Mouse (Mus musculus) myocyte (in vitro differentiated cells): ENCODE results near the gene Rapgef3.

Experiments
- CEBPB ChIP-seq: IDR thresholded peaks from 2 replicates; pipeline ENCODE4 v1.6.1; 2011; ENCODE audit warnings: mild to moderate bottlenecking, moderate library complexity; ENCODE audit not compliant: poor library complexity, insufficient read depth, severe bottlenecking
- E2F4 ChIP-seq: IDR thresholded peaks from one replicate; pipeline ENCODE4 v1.6.1; 2011; ENCODE audit warnings: mild to moderate bottlenecking, control low read depth, moderate library complexity; ENCODE audit not compliant: insufficient read depth
- MAX ChIP-seq: IDR thresholded peaks from one replicate; pipeline ENCODE4 v1.6.1; 2011; ENCODE audit warnings: low read depth, mild to moderate bottlenecking, control low read depth
- MYOD1 ChIP-seq, 3 experiments: IDR thresholded peaks; one replicate each; pipeline ENCODE4 v1.6.1; 2011; ENCODE audit warnings: control low read depth in 2 of 3, low read depth in 2 of 3, mild to moderate bottlenecking in 2 of 3, moderate library complexity in 1 of 3; ENCODE audit not compliant: insufficient read length in 2 of 3, control insufficient read depth in 1 of 3
- MYOG ChIP-seq, 3 experiments: IDR thresholded peaks; one replicate each; pipeline ENCODE4 v1.6.1; 2011; ENCODE audit warnings: control low read depth in 2 of 3, low read depth in 2 of 3, mild to moderate bottlenecking in 2 of 3; ENCODE audit not compliant: insufficient read length in 2 of 3, control insufficient read depth in 1 of 3, insufficient read depth in 1 of 3
- POLR2A ChIP-seq: IDR thresholded peaks from one replicate; pipeline ENCODE4 v1.6.1; 2011; ENCODE audit warnings: low read depth, mild to moderate bottlenecking, control low read depth, moderate library complexity; ENCODE audit not compliant: insufficient read length
- POLR2AphosphoS2 ChIP-seq: IDR thresholded peaks from one replicate; pipeline ENCODE4 v1.6.1; 2011; ENCODE audit warnings: low read depth, control low read depth; ENCODE audit not compliant: insufficient read length
- REST ChIP-seq: IDR thresholded peaks from one replicate; pipeline ENCODE4 v1.6.1; 2011; ENCODE audit warnings: mild to moderate bottlenecking, control low read depth, moderate library complexity; ENCODE audit not compliant: insufficient read depth, insufficient read length
- SRF ChIP-seq: IDR thresholded peaks from one replicate; pipeline ENCODE4 v1.6.1; 2011; ENCODE audit warnings: low read depth; ENCODE audit not compliant: control insufficient read depth, insufficient read length
- TCF12 ChIP-seq: IDR thresholded peaks from one replicate; pipeline ENCODE4 v1.6.1; 2011; ENCODE audit warnings: mild to moderate bottlenecking, control low read depth; ENCODE audit not compliant: poor library complexity, insufficient read depth, severe bottlenecking
- TCF3 ChIP-seq: IDR thresholded peaks from one replicate; pipeline ENCODE4 v1.6.1; 2011; ENCODE audit warnings: low read depth, control low read depth; ENCODE audit not compliant: insufficient read length
- USF1 ChIP-seq: IDR thresholded peaks from one replicate; pipeline ENCODE4 v1.6.1; 2011; ENCODE audit warnings: low read depth, mild to moderate bottlenecking, control low read depth, moderate library complexity

DNA sequence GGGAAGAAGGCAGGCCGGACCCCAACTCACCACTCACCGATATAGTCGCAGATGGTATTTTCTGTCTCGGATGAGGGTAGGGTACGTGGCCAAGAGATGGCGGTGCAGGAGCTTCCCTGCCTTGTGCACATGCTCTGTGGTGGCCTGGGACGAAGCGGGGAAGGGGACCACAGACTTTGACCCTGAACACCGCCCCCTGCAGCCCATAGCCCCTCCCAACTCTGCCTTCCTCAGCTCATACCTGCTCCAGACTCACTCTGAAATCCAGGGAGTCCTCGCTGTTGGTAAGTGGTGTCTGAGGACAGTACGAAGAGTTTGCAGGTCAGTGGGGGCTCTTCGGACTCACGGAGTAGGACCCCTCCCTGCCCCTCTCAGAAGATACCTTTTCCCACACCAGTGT is 6.3 kb downstream of the Rapgef3 start:
- TF ChIP-seq TCF12: no peak
- TF ChIP-seq CEBPB: no peak
- no peak for TF ChIP-seq POLR2AphosphoS2
- no peak for TF ChIP-seq POLR2A
- no peak for TF ChIP-seq REST
- TF ChIP-seq E2F4: no peak
- no peak for TF ChIP-seq MAX
- no peak for TF ChIP-seq MYOG (IDR thresholded peaks at IDR 0.05; ENCODE audit: control insufficient read depth in 1 of 3, insufficient read depth in 1 of 3, insufficient read length in 2 of 3, low read depth in 2 of 3)
- TF ChIP-seq USF1: no peak
- TF ChIP-seq TCF3: no peak
- TF ChIP-seq MYOD1 (IDR thresholded peaks at IDR 0.05; ENCODE audit: control insufficient read depth in 1 of 3, insufficient read length in 2 of 3, low read depth in 2 of 3): no peak
- TF ChIP-seq SRF: no peak
